Mouse (Mus musculus) midbrain, embryonic 14.5 days (tissue): ENCODE results near the gene Kcnip4. TPM values are rescaled to one million over a fixed set of nuclear protein-coding genes. Genes with fewer than 3 reads are reported as not detected.

Experiments used
- ATAC-seq: fragments of 200-750 bp; cut with Nextera tagmentation; 2 replicates; pipeline ENCODE4 v1.8.0; 2017; ENCODE audit warnings: moderate number of reproducible peaks, moderate library complexity; ENCODE audit not compliant: low FRiP score, low TSS enrichment
- DNase-seq: peaks from one replicate; pipeline ENCODE4 v3.0.0-alpha.2; 2015
- H3K27ac ChIP-seq: fragments of 300-500 bp; sonication (generic); replicated peaks from 2 replicates; pipeline ENCODE4 v1.5.1; 2014; ENCODE audit warnings: mild to moderate bottlenecking, low read depth, low read length, moderate library complexity
- H3K27me3 ChIP-seq: fragments of 300-500 bp; sonication (generic); 2 replicates; pipeline ENCODE4 v1.6.1; 2014; ENCODE audit warnings: low read length, control low read depth, mixed read lengths; ENCODE audit not compliant: control insufficient read depth, insufficient read depth
- H3K36me3 ChIP-seq: fragments of 300-500 bp; sonication (generic); 2 replicates; pipeline ENCODE4 v1.6.1; 2014; ENCODE audit warnings: low read length, control low read depth; ENCODE audit not compliant: control insufficient read depth, insufficient read depth
- H3K4me1 ChIP-seq: fragments of 300-500 bp; sonication (generic); 2 replicates; pipeline ENCODE4 v1.6.1; 2014; ENCODE audit warnings: mild to moderate bottlenecking, antibody characterized with exemption, low read length, control low read depth; ENCODE audit not compliant: control insufficient read depth, insufficient read depth
- H3K4me2 ChIP-seq: fragments of 300-500 bp; sonication (generic); 2 replicates; pipeline ENCODE4 v1.6.1; 2014; ENCODE audit warnings: mild to moderate bottlenecking, low read length, moderate library complexity
- H3K4me3 ChIP-seq: fragments of 300-500 bp; sonication (generic); replicated peaks from 2 replicates; pipeline ENCODE4 v1.5.1; 2014; ENCODE audit warnings: low read depth, low read length
- H3K9ac ChIP-seq: fragments of 300-500 bp; sonication (generic); replicated peaks from 2 replicates; pipeline ENCODE4 v1.6.1; 2014; ENCODE audit warnings: mild to moderate bottlenecking, low read length, moderate library complexity
- H3K9me3 ChIP-seq: fragments of 300-500 bp; sonication (generic); 2 replicates; pipeline ENCODE4 v1.6.1; 2016; ENCODE audit warnings: low read length, control low read depth, mixed read lengths; ENCODE audit not compliant: control insufficient read depth
- WGBS: fragments of 180-500 bp; shearing (Covaris S2); extraction: QIAGEN DNeasy Blood & Tissue Kit; methylation state at CpG from one replicate; pipeline ENCODE4 v1.1.7; 2014; 5-methylcytosine and 5-hydroxymethylcytosine counted together
- polyA plus RNA-seq: library from polyadenylated mRNA; unstranded; fragments of >200 nt; fragmentation: Nextera tagmentation; extraction: Ambion mirVana; gene quantifications from 2 replicates; pipeline ENCODE4 v1.2.1, GENCODE M21; 2014

The Kcnip4 gene
- polyA plus RNA-seq, 1 experiment from 2014 or later, result 18.6 TPM

DNA sequence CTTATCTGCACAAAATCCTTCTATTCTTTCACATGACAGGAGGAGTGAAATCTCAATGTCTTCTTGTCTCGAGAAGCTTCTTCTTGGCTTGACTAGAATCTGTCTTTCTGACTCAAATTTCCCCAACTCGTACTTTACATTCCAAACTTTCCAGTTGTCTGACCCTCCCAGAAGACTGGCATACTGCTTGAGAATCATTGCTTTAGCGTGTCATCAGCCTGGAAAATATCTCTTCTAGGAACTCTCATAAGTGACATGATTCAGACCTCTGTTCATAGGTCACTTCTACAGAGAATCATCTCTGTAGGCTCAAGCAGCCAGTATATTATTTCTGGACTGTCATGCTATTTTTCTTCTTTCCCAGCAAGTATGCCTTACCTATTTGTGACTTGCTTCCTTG, 26.0 kb downstream of the Kcnip4 start:
- WGBS, result 77% methylated on average over 3 of the region's 3 CpGs
- no peak for ATAC-seq
- Histone ChIP-seq H3K4me1 (no peaks in the 10 kb centered on the region), H3K4me3 (no peak overlapping the region), H3K36me3 (no peaks in the 10 kb centered on the region), H3K4me2 (no peak overlapping the region), H3K27me3 (no peaks in the 10 kb centered on the region), H3K27ac (no peak overlapping the region), H3K9ac (no peak overlapping the region), H3K9me3 (no peaks in the 10 kb centered on the region)
- no peak for DNase-seq

DNA sequence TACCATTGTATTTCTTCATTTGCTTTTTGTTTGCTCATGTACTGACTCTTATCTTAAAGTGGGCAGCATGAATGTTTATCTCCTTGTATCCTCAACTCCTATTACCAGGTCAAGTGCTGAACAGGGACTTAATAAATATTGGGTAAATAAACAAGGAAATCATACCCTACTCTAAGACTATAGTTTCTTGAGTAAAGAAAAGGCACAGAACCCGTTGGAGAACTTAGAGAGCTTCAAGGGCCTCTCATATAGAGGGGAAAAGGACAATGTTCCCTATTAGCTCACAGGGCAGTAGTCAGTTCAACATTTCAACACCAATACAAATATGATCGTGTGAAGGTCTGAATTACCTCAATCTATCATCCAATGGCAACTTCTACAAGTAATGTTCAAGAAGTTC, 37.4 kb downstream of the Kcnip4 start:
- Histone ChIP-seq H3K9me3 (no peaks in the 10 kb centered on the region), H3K27ac (no peak overlapping the region), H3K4me1 (no peaks in the 10 kb centered on the region), H3K27me3 (no peaks in the 10 kb centered on the region), H3K4me2 (no peak overlapping the region), H3K36me3 (no peaks in the 10 kb centered on the region), H3K9ac (no peak overlapping the region), H3K4me3 (no peak overlapping the region)
- DNase-seq, result no peak
- 78% methylated on average over 2 of the region's 2 CpGs for WGBS
- no peak for ATAC-seq

DNA sequence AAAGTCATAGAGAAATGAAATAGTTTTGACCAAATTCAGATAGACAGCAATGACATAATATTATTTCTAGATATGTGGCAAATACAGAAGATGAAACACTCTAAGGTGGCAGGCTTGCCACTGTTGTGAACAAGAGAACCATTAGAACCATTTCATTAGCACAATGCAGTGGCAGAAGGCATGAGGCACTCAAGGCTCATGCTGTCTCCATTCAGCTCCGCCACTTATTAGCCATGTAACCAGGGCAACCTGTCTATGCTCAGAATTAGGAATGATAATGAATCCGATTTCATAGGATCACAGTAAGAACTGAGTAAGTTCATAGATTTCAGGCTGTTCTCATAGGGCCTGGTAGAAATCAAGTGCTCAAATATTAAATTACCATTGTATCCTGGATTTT, 54.0 kb downstream of the Kcnip4 start:
- Histone ChIP-seq H3K36me3 (no peaks in the 10 kb centered on the region), H3K4me1 (no peaks in the 10 kb centered on the region), H3K27me3 (no peaks in the 10 kb centered on the region), H3K4me2 (no peak overlapping the region), H3K9ac (no peak overlapping the region), H3K27ac (no peak overlapping the region), H3K4me3 (no peak overlapping the region), H3K9me3 (no peaks in the 10 kb centered on the region)
- ATAC-seq, result no peak
- 56% methylated on average over 2 of the region's 2 CpGs for WGBS
- no peak for DNase-seq

DNA sequence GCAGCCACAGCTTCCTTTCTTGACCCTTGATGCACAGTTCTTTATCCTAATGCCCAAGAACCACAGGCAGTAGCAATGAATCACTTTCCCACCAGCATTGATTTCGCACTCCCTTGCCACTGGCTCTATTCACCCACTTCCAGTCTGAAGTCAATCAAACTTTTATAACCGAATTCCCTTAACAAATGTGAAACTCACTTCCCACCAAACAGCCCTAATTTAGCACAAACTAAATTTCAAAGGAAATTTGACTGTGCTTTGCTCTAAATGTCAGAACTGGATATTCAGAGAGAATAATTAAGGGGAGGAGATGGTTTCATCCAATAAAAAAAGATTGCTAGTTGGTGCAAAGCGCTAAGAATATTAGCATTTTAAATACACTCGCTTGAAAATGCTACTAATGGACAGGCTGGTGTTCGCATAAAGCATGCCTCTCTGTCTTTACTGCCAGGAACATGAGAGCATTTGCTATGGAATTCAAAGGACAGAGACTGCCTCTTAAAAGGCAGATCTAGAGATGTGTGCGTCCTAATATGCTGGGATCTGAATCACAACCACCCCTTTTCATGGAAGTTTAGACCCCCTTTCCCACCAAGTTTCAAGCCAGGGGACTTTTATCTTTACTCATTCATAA, 63.9 kb downstream of the Kcnip4 start:
- Histone ChIP-seq H3K36me3 (no peaks in the 10 kb centered on the region), H3K4me3 (no peak overlapping the region), H3K4me2 (no peak overlapping the region), H3K9me3 (no peaks in the 10 kb centered on the region), H3K27me3 (no peaks in the 10 kb centered on the region), H3K9ac (no peak overlapping the region), H3K27ac (no peak overlapping the region), H3K4me1 (no peaks in the 10 kb centered on the region)
- no peak for DNase-seq
- no peak for ATAC-seq
- WGBS, result 72% methylated on average over 6 of the region's 6 CpGs

DNA sequence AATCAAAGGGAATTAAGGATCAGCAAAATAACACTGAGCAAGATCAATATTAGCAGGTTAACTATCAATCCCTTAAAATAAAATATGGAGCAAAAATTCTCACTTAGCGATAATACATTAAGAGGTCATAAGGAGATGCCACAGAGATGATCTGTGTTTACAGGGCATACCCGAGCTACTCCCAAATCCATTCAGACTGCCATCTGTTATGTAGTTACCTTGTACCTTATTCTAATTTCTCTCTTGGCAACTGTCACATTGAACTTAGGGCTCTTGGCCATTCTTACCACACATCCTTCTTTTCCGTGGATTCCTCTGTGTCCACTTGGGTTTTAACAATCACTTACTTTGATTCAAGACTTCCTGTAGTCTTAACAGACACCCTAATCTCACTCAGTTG, 71.6 kb downstream of the Kcnip4 start:
- H3K9ac ChIP-seq, result no peak overlapping the region
- DNase-seq (no peak), ATAC-seq (no peak)
- 85% methylated on average over 3 of the region's 3 CpGs for WGBS
- no peaks in the 10 kb centered on the region for H3K36me3 ChIP-seq
- no peaks in the 10 kb centered on the region for H3K27me3 ChIP-seq
- H3K4me2 ChIP-seq, result no peak overlapping the region
- H3K9me3 ChIP-seq, result no peaks in the 10 kb centered on the region
- H3K4me1 ChIP-seq, result no peaks in the 10 kb centered on the region
- H3K4me3 ChIP-seq, result no peak overlapping the region
- no peak overlapping the region for H3K27ac ChIP-seq

DNA sequence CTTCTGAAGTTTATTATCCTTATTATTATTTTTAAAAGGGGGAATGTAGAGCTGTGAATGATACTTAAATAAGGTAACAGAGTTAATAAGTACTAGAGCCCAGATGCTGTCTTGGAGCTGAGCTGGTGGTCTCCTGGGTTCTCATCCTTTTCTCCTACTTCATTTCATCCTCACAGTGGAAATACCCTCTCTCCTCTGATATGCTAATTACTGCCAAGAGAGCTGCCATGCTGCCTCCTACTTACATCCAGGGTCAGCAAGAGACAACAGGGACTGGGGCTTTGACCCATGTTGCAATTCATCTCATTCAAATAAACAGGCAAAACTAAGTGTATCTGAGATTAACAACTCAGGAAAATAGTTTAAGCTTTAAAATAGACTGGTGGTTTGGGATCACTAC, 73.4 kb downstream of the Kcnip4 start:
- H3K4me1 ChIP-seq, result no peaks in the 10 kb centered on the region
- H3K27ac ChIP-seq, result no peak overlapping the region
- ATAC-seq (no peak), DNase-seq (no peak)
- H3K4me2 ChIP-seq, result no peak overlapping the region
- no peak overlapping the region for H3K9ac ChIP-seq
- no peak overlapping the region for H3K4me3 ChIP-seq
- no peaks in the 10 kb centered on the region for H3K36me3 ChIP-seq
- H3K27me3 ChIP-seq, result no peaks in the 10 kb centered on the region
- no peaks in the 10 kb centered on the region for H3K9me3 ChIP-seq

DNA sequence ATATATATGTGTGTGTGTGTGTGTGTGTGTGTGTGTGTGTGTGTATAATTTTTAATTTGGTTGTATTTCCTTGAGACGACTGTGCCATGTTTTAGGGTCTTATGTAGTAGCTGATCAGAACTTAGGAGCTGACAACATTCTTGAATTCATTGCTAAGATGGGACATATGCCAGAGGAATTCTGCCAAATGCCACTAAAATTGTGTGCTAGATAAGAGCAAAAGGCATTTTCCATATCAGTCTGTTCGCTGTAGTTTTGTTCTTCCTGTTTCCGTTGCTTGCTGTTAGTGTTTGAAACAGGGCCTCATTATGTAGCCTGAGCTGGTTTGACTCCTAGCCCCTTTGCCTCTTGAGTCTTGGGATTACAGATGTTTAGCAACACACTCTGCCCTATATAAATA, 73.8 kb downstream of the Kcnip4 start:
- Histone ChIP-seq H3K36me3 (no peaks in the 10 kb centered on the region), H3K27me3 (no peaks in the 10 kb centered on the region), H3K9me3 (no peaks in the 10 kb centered on the region), H3K4me3 (no peak overlapping the region), H3K9ac (no peak overlapping the region), H3K4me1 (no peaks in the 10 kb centered on the region), H3K27ac (no peak overlapping the region), H3K4me2 (no peak overlapping the region)
- no peak for DNase-seq
- ATAC-seq, result no peak
- 83% methylated on average over 3 of the region's 3 CpGs for WGBS

DNA sequence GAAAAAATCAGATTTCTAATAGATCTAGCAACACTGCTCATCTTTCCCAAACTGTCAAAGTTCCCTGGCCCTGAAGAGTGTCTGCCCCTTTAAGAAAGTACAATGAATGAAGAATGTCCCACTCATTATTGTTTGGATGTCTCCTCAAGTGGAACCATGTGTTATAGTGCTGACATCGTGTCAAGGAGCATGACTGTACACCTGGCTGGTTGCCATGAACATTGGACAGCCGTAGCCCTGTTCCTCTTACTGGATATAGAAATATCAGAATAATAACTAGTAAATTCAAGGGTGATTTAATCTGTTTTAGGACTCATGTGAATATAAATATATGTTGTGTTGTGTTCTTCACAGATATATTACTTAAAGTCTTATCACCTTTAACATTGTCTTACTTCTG, 87.5 kb downstream of the Kcnip4 start:
- ATAC-seq (no peak), DNase-seq (no peak)
- Histone ChIP-seq H3K9ac (no peak overlapping the region), H3K27me3 (no peaks in the 10 kb centered on the region), H3K9me3 (no peaks in the 10 kb centered on the region), H3K4me1 (no peaks in the 10 kb centered on the region), H3K36me3 (no peaks in the 10 kb centered on the region), H3K4me2 (no peak overlapping the region), H3K4me3 (no peak overlapping the region), H3K27ac (no peak overlapping the region)
- 58% methylated on average over 2 of the region's 2 CpGs for WGBS

DNA sequence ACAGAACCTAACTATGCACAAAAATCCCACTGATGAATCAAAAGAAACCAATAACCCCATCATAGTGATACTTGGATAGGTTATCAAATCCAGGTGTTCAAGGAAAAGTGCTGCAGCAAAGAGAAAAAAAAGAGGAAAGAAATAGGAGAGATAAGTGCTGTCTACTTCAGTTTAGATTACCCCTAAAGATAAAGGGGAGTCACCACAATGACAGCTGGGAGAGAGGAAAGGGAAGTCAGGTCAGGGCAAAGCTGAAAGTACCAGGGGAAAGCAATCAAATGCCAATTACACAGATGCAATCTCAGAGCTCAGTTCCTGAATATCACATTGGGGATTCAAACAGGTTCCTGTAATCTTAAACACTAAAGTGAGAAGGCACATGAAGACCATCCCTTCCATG, 97.0 kb downstream of the Kcnip4 start:
- Histone ChIP-seq H3K27me3 (no peaks in the 10 kb centered on the region), H3K27ac (no peak overlapping the region), H3K4me3 (no peak overlapping the region), H3K4me1 (no peaks in the 10 kb centered on the region), H3K9me3 (no peaks in the 10 kb centered on the region), H3K9ac (no peak overlapping the region), H3K36me3 (no peaks in the 10 kb centered on the region), H3K4me2 (no peak overlapping the region)
- DNase-seq (no peak), ATAC-seq (no peak)
